Mouse (Mus musculus): ENCODE data around the gene Bzw2. TPM values are rescaled to one million over a fixed set of nuclear protein-coding genes. Genes with fewer than 3 reads are reported as not detected.

Gene Bzw2
- polyA plus RNA-seq, 1 experiment from 2014 or later, result 285 TPM

DNA sequence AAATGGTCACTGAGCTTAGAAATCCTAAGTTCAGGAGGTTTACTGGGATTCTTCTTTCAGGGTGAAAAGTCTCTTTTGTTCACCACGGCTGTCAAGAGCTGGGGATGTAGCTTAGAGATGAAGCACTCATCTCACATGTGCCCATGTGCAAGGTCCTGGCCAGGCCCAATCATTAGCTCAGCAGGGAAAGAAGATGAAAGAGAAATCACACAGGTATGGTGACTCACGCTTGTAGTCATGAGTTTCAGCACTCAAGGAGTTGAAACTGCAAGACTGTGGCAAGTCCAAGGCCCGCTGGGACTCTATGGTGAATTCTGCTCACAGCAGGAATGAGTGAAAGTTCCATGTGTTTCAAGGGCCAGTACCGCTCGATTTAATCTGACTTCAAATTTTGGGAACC, 23.8 kb downstream of the Bzw2 start:
- no peaks in the 10 kb centered on the region for H3K4me1 ChIP-seq (replicated peaks)
- H3K27me3 ChIP-seq, result no peaks in the 10 kb centered on the region
- ATAC-seq (ENCODE audit: insufficient number of reproducible peaks, insufficient read depth, low FRiP score, low TSS enrichment, low read depth), result no peak
- no peak overlapping the region for H3K27ac ChIP-seq
- H3K36me3 ChIP-seq, result peaks cover 54% of the 10 kb centered on the region
- no peak overlapping the region for H3K4me3 ChIP-seq (replicated peaks)
- H3K9me3 ChIP-seq, result no peaks in the 10 kb centered on the region
- no peak overlapping the region for H3K9ac ChIP-seq (replicated peaks)
- H3K4me2 ChIP-seq, result no peak overlapping the region
- WGBS, result 88% methylated on average over 5 of the region's 5 CpGs

DNA sequence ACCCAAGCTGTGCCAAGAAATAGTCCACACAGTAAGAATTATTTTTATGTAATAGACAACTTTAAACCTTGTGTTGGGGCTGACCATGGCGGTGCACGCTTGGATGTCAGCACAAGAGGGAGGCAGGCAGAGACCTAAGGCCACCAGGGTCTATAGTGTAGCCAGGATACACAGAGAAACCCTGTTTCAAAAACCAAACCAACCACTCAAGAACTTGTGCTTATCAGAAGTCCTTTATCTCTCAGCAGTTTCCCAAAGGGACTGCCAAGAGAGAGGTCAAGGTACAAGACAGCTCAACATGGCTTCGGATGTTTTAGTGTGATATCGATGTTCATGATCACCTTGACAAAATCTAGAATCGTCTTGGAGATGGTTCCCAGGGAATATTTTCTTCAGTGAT, 24.3 kb downstream of the Bzw2 start:
- Histone ChIP-seq H3K9ac (replicated peaks) (no peak overlapping the region), H3K36me3 (peaks cover 60% of the 10 kb centered on the region), H3K4me2 (no peak overlapping the region), H3K27me3 (no peaks in the 10 kb centered on the region), H3K27ac (no peak overlapping the region), H3K9me3 (no peaks in the 10 kb centered on the region), H3K4me1 (replicated peaks) (no peaks in the 10 kb centered on the region), H3K4me3 (replicated peaks) (no peak overlapping the region)
- no peak for ATAC-seq (ENCODE audit: insufficient number of reproducible peaks, insufficient read depth, low FRiP score, low TSS enrichment, low read depth)
- WGBS, result 92% methylated on average over 5 of the region's 5 CpGs

DNA sequence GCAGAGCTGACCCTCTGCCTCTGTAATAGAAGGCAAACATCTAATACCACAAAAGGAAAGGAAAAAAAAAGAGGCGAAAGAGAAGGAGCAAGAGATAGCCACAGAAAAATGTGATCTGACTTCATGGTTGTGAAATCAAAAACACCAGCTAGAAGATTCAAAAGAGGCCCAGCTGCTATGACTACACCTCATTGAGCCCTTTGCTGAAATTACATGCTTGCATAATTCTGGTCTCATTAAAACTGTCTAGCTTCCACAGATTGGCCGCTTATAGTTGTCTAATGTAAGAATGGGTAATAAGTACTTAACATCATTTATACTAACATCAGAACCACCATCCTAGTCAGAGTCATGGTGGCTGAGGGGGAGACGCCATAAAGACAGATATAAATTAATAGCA, 25.2 kb downstream of the Bzw2 start:
- ATAC-seq (ENCODE audit: insufficient number of reproducible peaks, insufficient read depth, low FRiP score, low TSS enrichment, low read depth), result no peak
- H3K9me3 ChIP-seq, result no peaks in the 10 kb centered on the region
- H3K27ac ChIP-seq, result no peak overlapping the region
- peaks cover 62% of the 10 kb centered on the region for H3K36me3 ChIP-seq
- WGBS, result 94% methylated on average over 3 of the region's 3 CpGs
- no peaks in the 10 kb centered on the region for H3K27me3 ChIP-seq
- no peak overlapping the region for H3K9ac ChIP-seq (replicated peaks)
- H3K4me1 ChIP-seq (replicated peaks), result no peaks in the 10 kb centered on the region
- H3K4me3 ChIP-seq (replicated peaks), result no peak overlapping the region
- H3K4me2 ChIP-seq, result no peak overlapping the region

DNA sequence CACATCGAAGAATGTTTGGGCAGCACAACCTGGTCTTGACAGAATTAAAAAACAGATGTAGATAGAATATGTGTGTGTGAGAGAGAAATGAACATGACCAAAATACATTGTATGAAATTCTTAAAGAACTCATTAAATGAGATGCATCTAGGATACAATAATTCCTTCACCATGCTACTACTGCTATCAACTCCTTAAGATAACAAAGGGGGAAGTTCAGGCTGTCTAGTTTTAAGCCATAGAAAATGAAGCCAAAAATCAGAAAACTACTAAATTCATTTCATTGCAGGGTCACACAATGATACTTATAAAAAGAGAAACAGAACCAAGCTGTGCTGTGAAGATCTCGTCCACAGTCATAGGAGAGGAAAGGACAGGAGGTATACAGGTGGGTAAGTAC, 25.6 kb downstream of the Bzw2 start:
- Histone ChIP-seq H3K9me3 (no peaks in the 10 kb centered on the region), H3K4me3 (replicated peaks) (no peak overlapping the region), H3K4me2 (no peak overlapping the region), H3K36me3 (peaks cover 62% of the 10 kb centered on the region), H3K27ac (no peak overlapping the region), H3K4me1 (replicated peaks) (no peaks in the 10 kb centered on the region), H3K27me3 (no peaks in the 10 kb centered on the region), H3K9ac (replicated peaks) (no peak overlapping the region)
- 88% methylated on average over 2 of the region's 2 CpGs for WGBS
- no peak for ATAC-seq (ENCODE audit: insufficient number of reproducible peaks, insufficient read depth, low FRiP score, low TSS enrichment, low read depth)

DNA sequence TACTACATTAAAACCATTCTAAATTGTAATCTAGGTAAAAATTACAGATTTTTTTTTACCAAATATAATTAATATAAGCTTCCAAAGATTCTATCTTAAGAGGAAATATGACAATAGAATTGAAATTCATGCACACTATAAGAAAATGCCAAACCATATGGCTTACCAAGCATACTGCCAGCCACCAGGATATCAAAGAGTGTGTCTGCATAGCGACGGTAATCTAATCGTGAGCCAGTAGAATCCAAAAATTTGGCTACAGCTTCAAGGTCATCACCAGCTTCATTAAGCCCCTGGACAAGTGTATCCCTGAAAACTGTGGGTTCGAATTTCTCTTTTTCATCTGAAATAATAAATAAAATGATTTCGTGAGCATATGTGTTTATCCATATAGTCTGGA, 28.1 kb downstream of the Bzw2 start:
- ATAC-seq (ENCODE audit: insufficient number of reproducible peaks, insufficient read depth, low FRiP score, low TSS enrichment, low read depth), result no peak
- no peaks in the 10 kb centered on the region for H3K4me1 ChIP-seq (replicated peaks)
- 94% methylated on average over 5 of the region's 5 CpGs for WGBS
- H3K4me2 ChIP-seq, result no peak overlapping the region
- H3K9me3 ChIP-seq, result no peaks in the 10 kb centered on the region
- H3K4me3 ChIP-seq (replicated peaks), result no peak overlapping the region
- H3K27me3 ChIP-seq, result no peaks in the 10 kb centered on the region
- H3K9ac ChIP-seq (replicated peaks), result no peak overlapping the region
- H3K36me3 ChIP-seq, result peaks cover 63% of the 10 kb centered on the region
- H3K27ac ChIP-seq, result no peak overlapping the region

DNA sequence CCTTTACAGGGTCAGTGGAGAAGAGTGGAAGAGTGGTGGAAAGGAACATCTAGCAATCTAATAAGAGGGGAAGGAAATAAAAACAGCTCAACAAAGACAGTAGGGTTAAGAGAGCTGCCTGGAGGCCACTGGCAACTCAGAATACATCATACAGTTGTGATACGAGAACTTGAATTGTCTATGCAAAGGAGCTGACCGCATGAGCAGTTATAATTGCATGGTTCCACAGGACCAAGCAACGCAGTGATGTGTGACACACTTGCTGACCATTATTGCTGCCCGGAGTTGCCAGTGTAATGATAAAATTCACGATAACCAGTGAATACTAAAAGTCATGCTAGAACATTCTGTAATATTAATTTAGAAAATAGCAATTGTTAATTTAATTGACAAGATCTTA, 31.8 kb downstream of the Bzw2 start:
- H3K9ac ChIP-seq (replicated peaks), result no peak overlapping the region
- no peak overlapping the region for H3K4me2 ChIP-seq
- peaks cover 67% of the 10 kb centered on the region for H3K36me3 ChIP-seq
- H3K4me1 ChIP-seq (replicated peaks), result no peaks in the 10 kb centered on the region
- ATAC-seq (ENCODE audit: insufficient number of reproducible peaks, insufficient read depth, low FRiP score, low TSS enrichment, low read depth), result no peak
- WGBS, result 93% methylated on average over 5 of the region's 5 CpGs
- H3K27me3 ChIP-seq, result no peaks in the 10 kb centered on the region
- H3K4me3 ChIP-seq (replicated peaks), result no peak overlapping the region
- no peak overlapping the region for H3K27ac ChIP-seq
- no peaks in the 10 kb centered on the region for H3K9me3 ChIP-seq

DNA sequence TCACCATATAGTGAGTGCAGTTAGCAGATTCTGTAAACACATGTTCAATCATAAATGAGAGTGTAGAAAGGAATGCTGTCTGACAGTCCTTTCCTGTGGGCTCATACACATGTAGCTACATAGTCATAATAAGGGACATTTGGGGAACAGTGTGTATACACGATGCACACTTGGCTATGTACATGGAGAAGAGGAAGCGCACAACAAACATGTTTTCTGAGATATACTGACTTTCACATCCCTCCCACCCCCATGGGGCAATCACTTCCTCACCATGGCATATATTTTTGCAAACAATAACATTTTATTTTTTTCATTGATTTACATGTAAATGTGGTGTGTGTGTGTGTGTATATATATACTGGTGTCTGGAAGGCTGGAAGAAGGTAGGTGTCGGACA, 38.6 kb downstream of the Bzw2 start:
- H3K4me2 ChIP-seq, result no peak overlapping the region
- no peaks in the 10 kb centered on the region for H3K27me3 ChIP-seq
- H3K27ac ChIP-seq, result no peak overlapping the region
- no peak overlapping the region for H3K4me3 ChIP-seq (replicated peaks)
- WGBS, result 91% methylated on average over 3 of the region's 3 CpGs
- no peak overlapping the region for H3K9ac ChIP-seq (replicated peaks)
- no peak for ATAC-seq (ENCODE audit: insufficient number of reproducible peaks, insufficient read depth, low FRiP score, low TSS enrichment, low read depth)
- no peaks in the 10 kb centered on the region for H3K9me3 ChIP-seq
- no peaks in the 10 kb centered on the region for H3K4me1 ChIP-seq (replicated peaks)
- peaks cover 80% of the 10 kb centered on the region for H3K36me3 ChIP-seq

DNA sequence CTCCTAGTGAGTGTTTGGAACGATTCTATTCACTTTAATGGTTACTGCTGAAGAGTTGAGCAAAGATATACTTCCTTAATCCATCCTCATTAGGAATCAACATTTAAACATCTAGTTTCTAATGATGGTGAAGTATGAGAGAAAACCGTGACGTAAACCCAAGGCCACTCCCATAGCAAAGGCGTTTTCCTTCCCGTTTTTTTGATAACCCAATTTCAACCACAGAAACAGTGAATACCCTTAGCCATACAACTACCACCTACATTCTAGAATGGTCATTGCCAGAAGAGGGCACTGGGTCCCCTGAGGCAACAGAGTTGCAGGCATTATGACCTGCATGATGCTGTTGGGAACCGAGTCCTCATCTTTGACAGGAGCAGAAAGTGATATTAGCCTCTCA, 40.7 kb downstream of the Bzw2 start:
- WGBS, result 92% methylated on average over 6 of the region's 6 CpGs
- H3K4me1 ChIP-seq (replicated peaks), result no peaks in the 10 kb centered on the region
- no peak for ATAC-seq (ENCODE audit: insufficient number of reproducible peaks, insufficient read depth, low FRiP score, low TSS enrichment, low read depth)
- H3K27ac ChIP-seq, result no peak overlapping the region
- no peaks in the 10 kb centered on the region for H3K9me3 ChIP-seq
- H3K4me2 ChIP-seq, result no peak overlapping the region
- H3K27me3 ChIP-seq, result no peaks in the 10 kb centered on the region
- no peak overlapping the region for H3K9ac ChIP-seq (replicated peaks)
- H3K4me3 ChIP-seq (replicated peaks), result no peak overlapping the region
- peaks cover 79% of the 10 kb centered on the region for H3K36me3 ChIP-seq

DNA sequence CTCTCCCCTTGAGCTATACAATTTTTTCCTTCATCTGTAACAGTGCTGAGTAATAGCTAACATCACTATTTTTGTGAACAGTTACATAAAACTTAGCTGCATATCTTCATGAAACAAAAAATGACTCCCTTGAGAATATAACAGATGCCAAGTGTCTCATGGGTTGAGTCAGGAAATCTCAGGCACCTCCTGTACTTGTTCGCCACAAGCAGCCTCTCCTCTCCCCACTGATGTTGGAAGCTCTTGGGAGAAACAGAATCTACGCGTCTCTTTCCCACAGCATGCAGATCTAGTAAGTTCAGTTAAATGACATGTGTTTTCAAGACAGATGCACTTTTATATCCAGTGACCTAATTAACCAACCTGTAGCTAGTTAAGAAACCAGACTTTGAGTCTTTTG, 45.8 kb downstream of the Bzw2 start:
- no peak overlapping the region for H3K27ac ChIP-seq
- H3K4me2 ChIP-seq, result no peak overlapping the region
- H3K4me3 ChIP-seq (replicated peaks), result no peak overlapping the region
- H3K9ac ChIP-seq (replicated peaks), result no peak overlapping the region
- 95% methylated on average over 3 of the region's 3 CpGs for WGBS
- H3K4me1 ChIP-seq (replicated peaks), result no peaks in the 10 kb centered on the region
- no peaks in the 10 kb centered on the region for H3K27me3 ChIP-seq
- no peaks in the 10 kb centered on the region for H3K9me3 ChIP-seq
- no peak for ATAC-seq (ENCODE audit: insufficient number of reproducible peaks, insufficient read depth, low FRiP score, low TSS enrichment, low read depth)
- H3K36me3 ChIP-seq, result peaks cover 86% of the 10 kb centered on the region

DNA sequence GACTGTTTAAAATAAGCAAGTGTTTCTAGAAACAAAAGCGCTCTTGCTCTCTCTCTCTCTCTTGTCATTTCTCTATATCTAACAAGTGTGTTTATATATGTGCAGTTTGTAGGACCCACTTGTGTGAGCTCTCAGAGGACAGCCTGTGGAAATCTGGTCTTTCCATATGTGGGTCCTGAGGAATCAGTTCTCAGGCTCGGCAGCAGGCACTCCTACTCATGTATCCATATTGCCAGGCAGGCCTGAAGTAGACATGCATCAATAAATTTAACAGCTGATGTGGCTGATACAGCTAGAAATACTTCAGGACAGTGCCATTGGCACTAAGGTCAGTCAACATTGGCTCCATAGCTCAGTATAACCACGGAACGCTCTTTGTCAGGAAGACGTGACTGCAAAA, 46.8 kb downstream of the Bzw2 start:
- H3K27ac ChIP-seq, result no peak overlapping the region
- ATAC-seq (ENCODE audit: insufficient number of reproducible peaks, insufficient read depth, low FRiP score, low TSS enrichment, low read depth), result no peak
- H3K9ac ChIP-seq (replicated peaks), result no peak overlapping the region
- no peak overlapping the region for H3K4me3 ChIP-seq (replicated peaks)
- H3K36me3 ChIP-seq, result peaks cover 89% of the 10 kb centered on the region
- no peaks in the 10 kb centered on the region for H3K27me3 ChIP-seq
- no peaks in the 10 kb centered on the region for H3K9me3 ChIP-seq
- H3K4me2 ChIP-seq, result no peak overlapping the region
- H3K4me1 ChIP-seq (replicated peaks), result no peaks in the 10 kb centered on the region
- 93% methylated on average over 5 of the region's 5 CpGs for WGBS

DNA sequence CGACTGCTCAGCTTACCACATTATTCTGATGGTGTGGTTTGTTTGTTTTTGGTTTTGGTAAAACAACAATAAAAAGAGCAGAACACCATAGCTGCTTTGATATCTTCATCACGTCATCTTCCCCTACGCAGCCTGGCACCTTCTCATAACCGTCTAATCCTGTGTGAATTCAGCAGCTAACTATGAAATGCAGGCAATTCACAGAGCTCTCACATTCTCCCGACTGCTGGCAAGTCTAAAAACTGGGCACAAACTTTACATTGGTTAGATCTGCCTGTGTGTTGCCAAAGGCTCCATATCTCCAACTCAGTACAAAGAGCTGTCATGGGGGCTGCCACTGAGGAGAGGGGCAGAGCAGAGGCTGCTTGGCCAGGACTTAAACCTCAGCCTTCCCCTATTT, 47.4 kb downstream of the Bzw2 start:
- H3K36me3 ChIP-seq, result peaks cover 87% of the 10 kb centered on the region
- ATAC-seq (ENCODE audit: insufficient number of reproducible peaks, insufficient read depth, low FRiP score, low TSS enrichment, low read depth), result no peak
- H3K4me2 ChIP-seq, result no peak overlapping the region
- no peak overlapping the region for H3K9ac ChIP-seq (replicated peaks)
- no peaks in the 10 kb centered on the region for H3K9me3 ChIP-seq
- H3K4me3 ChIP-seq (replicated peaks), result no peak overlapping the region
- H3K4me1 ChIP-seq (replicated peaks), result no peaks in the 10 kb centered on the region
- WGBS, result 93% methylated on average over 5 of the region's 5 CpGs
- no peaks in the 10 kb centered on the region for H3K27me3 ChIP-seq
- H3K27ac ChIP-seq, result no peak overlapping the region

DNA sequence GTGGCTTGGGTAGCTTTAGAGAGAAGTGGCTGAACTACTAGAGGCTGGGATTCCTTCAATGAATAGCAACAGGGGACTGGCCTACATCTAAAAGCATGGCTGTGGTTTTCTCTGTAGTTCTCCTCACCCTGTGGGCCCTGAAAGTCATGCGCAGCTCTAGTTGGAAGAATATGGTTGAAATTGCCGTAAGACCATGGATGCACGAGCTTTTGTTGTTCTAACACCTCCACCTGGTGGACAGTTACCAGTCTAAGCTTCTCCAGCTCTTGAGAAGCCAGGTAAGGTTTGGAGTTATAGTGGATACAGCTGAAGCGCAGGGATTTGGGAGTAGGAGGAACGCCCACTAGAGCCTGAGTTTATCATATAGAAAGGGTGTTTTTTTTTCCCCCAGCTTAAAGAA, 49.4 kb downstream of the Bzw2 start:
- Histone ChIP-seq H3K36me3 (peaks cover 80% of the 10 kb centered on the region), H3K4me3 (replicated peaks) (no peak overlapping the region), H3K27me3 (no peaks in the 10 kb centered on the region), H3K4me2 (no peak overlapping the region), H3K9me3 (no peaks in the 10 kb centered on the region), H3K9ac (replicated peaks) (no peak overlapping the region), H3K27ac (no peak overlapping the region), H3K4me1 (replicated peaks) (no peaks in the 10 kb centered on the region)
- ATAC-seq (ENCODE audit: insufficient number of reproducible peaks, insufficient read depth, low FRiP score, low TSS enrichment, low read depth), result no peak
- 93% methylated on average over 5 of the region's 5 CpGs for WGBS

DNA sequence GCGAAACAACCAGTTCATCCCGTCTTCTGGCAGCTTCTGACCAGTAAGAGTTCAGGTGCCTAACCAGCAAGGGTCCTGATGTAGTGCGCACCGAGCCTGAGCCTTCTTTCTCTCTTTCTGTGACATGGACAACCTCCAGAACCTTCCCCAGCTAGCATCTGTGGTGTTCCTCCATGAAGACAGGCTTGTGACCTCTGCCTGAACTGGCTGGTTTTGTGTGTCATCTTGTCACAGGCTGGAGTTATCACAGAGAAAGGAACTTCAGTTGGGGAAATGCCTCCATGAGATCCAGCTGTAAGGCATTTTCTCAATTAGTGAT, 54.3 kb downstream of the Bzw2 start:
- Histone ChIP-seq H3K9ac (replicated peaks) (no peak overlapping the region), H3K27me3 (no peaks in the 10 kb centered on the region), H3K4me1 (replicated peaks) (no peaks in the 10 kb centered on the region), H3K4me3 (replicated peaks) (no peak overlapping the region), H3K9me3 (no peaks in the 10 kb centered on the region), H3K4me2 (no peak overlapping the region), H3K36me3 (peaks cover 53% of the 10 kb centered on the region), H3K27ac (no peak overlapping the region)
- 87% methylated on average over 4 of the region's 4 CpGs for WGBS
- no peak for ATAC-seq (ENCODE audit: insufficient number of reproducible peaks, insufficient read depth, low FRiP score, low TSS enrichment, low read depth)

All from limb, embryonic 12.5 days (tissue).